10 mouse cellular contexts compared by ENCODE assay signal in the genomic region with DNA sequence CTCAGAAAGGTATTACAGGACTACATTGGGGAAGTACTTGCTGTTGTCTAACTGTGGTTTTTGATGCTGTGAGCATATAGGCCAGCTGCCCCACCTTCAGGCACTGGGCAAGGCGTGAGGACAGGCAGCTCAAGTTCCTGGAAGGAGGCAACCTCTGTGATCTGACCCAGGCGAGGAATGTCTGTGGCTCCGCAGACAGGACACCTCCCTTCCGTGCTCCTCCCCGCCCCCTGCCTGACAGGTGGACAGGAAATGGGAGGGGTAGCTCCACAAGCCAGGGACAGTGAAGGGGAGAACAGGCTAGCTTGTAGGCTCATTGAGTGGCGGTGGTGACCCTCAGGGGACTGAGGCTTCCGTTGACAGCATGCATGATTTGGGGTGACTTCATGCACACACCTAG. TPM values are rescaled to one million over a fixed set of nuclear protein-coding genes. Genes with fewer than 3 reads are reported as not detected.
A peak's percentile ranks its signal among the peaks of the same experiment; 100 is the strongest.
DNase-seq lines count a peak whose midpoint lies in the region; ATAC-seq lines count a peak whose summit lies in the region.
"Had no signal": no experiment of that assay in that cellular context is flagged by ENCODE, and none has a peak within 500 bp of the region (broad histone marks: within the 10 kb centered on the region; RNA-seq: fewer than 3 reads in every experiment).

No protein-coding gene starts in this region.

- no peak overlapping the region for H3K9ac ChIP-seq in forebrain, embryonic 16.5 days (replicated peaks; ENCODE audit: low read depth, low read length)
- no peak overlapping the region for H3K9ac ChIP-seq in lung, embryonic 16.5 days (ENCODE audit: low read length)
- no peak overlapping the region for H3K9ac ChIP-seq in embryonic facial prominence, embryonic 11.5 days (replicated peaks; ENCODE audit: low read length)

- peak overlapping the region; percentile 24; the same call in 1 of the 2 replicates for H3K4me3 ChIP-seq in forebrain, embryonic 10.5 days
- H3K4me3 ChIP-seq in forebrain, embryonic 16.5 days (replicated peaks; ENCODE audit: low read length), result no peak overlapping the region
- no peak overlapping the region for H3K4me3 ChIP-seq in lung, embryonic 16.5 days (ENCODE audit: low read length)
- H3K4me3 ChIP-seq in embryonic facial prominence, embryonic 11.5 days (ENCODE audit: low read depth, low read length), result no peak overlapping the region

- DNase-seq in forebrain, embryonic 10.5 days (ENCODE audit: extremely low spot score, low spot score), result no peak
- no peak for DNase-seq in lung, postnatal 25 days (ENCODE audit: low spot score)
- DNase-seq in embryonic facial prominence, embryonic 11.5 days (ENCODE audit: low spot score), result no peak
- DNase-seq in kidney, postnatal 4 days, result peak; percentile 62 to 78
- no peak for DNase-seq in urinary bladder, adult 18-20 months (ENCODE audit: low spot score in 2 of 2)
- DNase-seq in left cerebral cortex, adult 11 months (ENCODE audit: low spot score), result no peak
- DNase-seq: heart, postnatal 36 days; lung, adult 18-20 months had no signal

- 54% methylated on average over 7 of the region's 7 CpGs for WGBS in forebrain, embryonic 10.5 days
- 74% methylated on average over 7 of the region's 7 CpGs for WGBS in forebrain, embryonic 16.5 days
- WGBS in lung, embryonic 16.5 days, result 33% methylated on average over 7 of the region's 7 CpGs
- WGBS in embryonic facial prominence, embryonic 11.5 days, result 28% methylated on average over 7 of the region's 7 CpGs

- H3K9me3 ChIP-seq in forebrain, embryonic 10.5 days, result no peaks in the 10 kb centered on the region
- no peaks in the 10 kb centered on the region for H3K9me3 ChIP-seq in forebrain, embryonic 16.5 days (ENCODE audit: control insufficient read depth, low read length)
- H3K9me3 ChIP-seq in lung, embryonic 16.5 days (ENCODE audit: control insufficient read depth, low read length), result no peaks in the 10 kb centered on the region
- H3K9me3 ChIP-seq in embryonic facial prominence, embryonic 11.5 days (replicated peaks; ENCODE audit: control insufficient read depth, low read length), result no peaks in the 10 kb centered on the region

- H3K4me1 ChIP-seq in forebrain, embryonic 10.5 days, result peaks cover 93% of the 10 kb centered on the region
- peaks cover 23% of the 10 kb centered on the region for H3K4me1 ChIP-seq in forebrain, embryonic 16.5 days (replicated peaks; ENCODE audit: control insufficient read depth, insufficient read depth, low read length)
- peaks cover 11% of the 10 kb centered on the region for H3K4me1 ChIP-seq in lung, embryonic 16.5 days (replicated peaks; ENCODE audit: control insufficient read depth, insufficient read depth, low read length)
- H3K4me1 ChIP-seq in embryonic facial prominence, embryonic 11.5 days (ENCODE audit: control insufficient read depth, insufficient read depth, low read length), result peaks cover 35% of the 10 kb centered on the region

- peak overlapping the region; percentile 83 for H3K27ac ChIP-seq in forebrain, embryonic 10.5 days
- no peak overlapping the region for H3K27ac ChIP-seq in forebrain, embryonic 16.5 days (ENCODE audit: low read length)
- no peak overlapping the region for H3K27ac ChIP-seq in lung, embryonic 16.5 days (ENCODE audit: low read length)
- H3K27ac ChIP-seq in embryonic facial prominence, embryonic 11.5 days (replicated peaks; ENCODE audit: low read depth, low read length), result peak overlapping the region; percentile 32; the same call in 1 of the 2 replicates

- H3K4me2 ChIP-seq in forebrain, embryonic 16.5 days (ENCODE audit: low read length), result no peak overlapping the region
- H3K4me2 ChIP-seq in lung, embryonic 16.5 days (ENCODE audit: low read depth, low read length), result no peak overlapping the region
- H3K4me2 ChIP-seq in embryonic facial prominence, embryonic 11.5 days (ENCODE audit: low read depth, low read length), result no peak overlapping the region

- H3K36me3 ChIP-seq in forebrain, embryonic 10.5 days (replicated peaks), result peaks cover 98% of the 10 kb centered on the region
- no peaks in the 10 kb centered on the region for H3K36me3 ChIP-seq in forebrain, embryonic 16.5 days (ENCODE audit: control insufficient read depth, insufficient read depth)
- no peaks in the 10 kb centered on the region; the same call in 1 of the 2 replicates for H3K36me3 ChIP-seq in lung, embryonic 16.5 days (ENCODE audit: control insufficient read depth, insufficient read depth, low read length)
- peaks cover 3% of the 10 kb centered on the region; the same call in 1 of the 2 replicates for H3K36me3 ChIP-seq in embryonic facial prominence, embryonic 11.5 days (replicated peaks; ENCODE audit: control insufficient read depth, insufficient read depth, low read depth, low read length)

- H3K27me3 ChIP-seq in forebrain, embryonic 10.5 days (ENCODE audit: poor library complexity, severe bottlenecking), result peaks cover 35% of the 10 kb centered on the region
- no peaks in the 10 kb centered on the region for H3K27me3 ChIP-seq in forebrain, embryonic 16.5 days (replicated peaks; ENCODE audit: control insufficient read depth, insufficient read depth, low read length)
- no peaks in the 10 kb centered on the region for H3K27me3 ChIP-seq in lung, embryonic 16.5 days (ENCODE audit: control insufficient read depth, insufficient read depth, low read depth, low read length)
- H3K27me3 ChIP-seq in embryonic facial prominence, embryonic 11.5 days (ENCODE audit: control insufficient read depth, insufficient read depth, low read length), result no peaks in the 10 kb centered on the region; the same call in 1 of the 2 replicates

- ATAC-seq in forebrain, embryonic 16.5 days, result no peak
- ATAC-seq in lung, embryonic 16.5 days (ENCODE audit: low read depth), result 0 out of 2 replicates have a peak, but pooled peaks have one; percentile 4
- ATAC-seq in embryonic facial prominence, embryonic 11.5 days (replicated peaks; ENCODE audit: insufficient number of reproducible peaks, low FRiP score, low TSS enrichment, low read depth), result no peak

RNA-seq across cellular contexts. Expression of gene Enho, which starts 24.4 kb away (rescaled TPM):
- polyA plus RNA-seq in forebrain, embryonic 10.5 days (2016; fragmentation: Nextera tagmentation; extraction: Ambion mirVana), result 19.7 and 21.3 TPM in 2 replicates
- polyA plus RNA-seq in forebrain, embryonic 16.5 days (2015; fragmentation: Nextera tagmentation; extraction: Ambion mirVana), result 51.5 and 68.4 TPM in 2 replicates
- 7.8 and 8.1 TPM in 2 replicates for polyA plus RNA-seq in lung, embryonic 16.5 days (2015; fragmentation: Nextera tagmentation; extraction: Ambion mirVana)
- 19.9 and 24.5 TPM in 2 replicates for polyA plus RNA-seq in embryonic facial prominence, embryonic 11.5 days (2014; fragmentation: Nextera tagmentation; extraction: Ambion mirVana)

RNA-seq across cellular contexts. Expression of gene Cntfr, which starts 32.4 kb away (rescaled TPM):
- 19.4 and 21.9 TPM in 2 replicates for polyA plus RNA-seq in forebrain, embryonic 10.5 days (2016; fragmentation: Nextera tagmentation; extraction: Ambion mirVana)
- 12.3 and 16.7 TPM in 2 replicates for polyA plus RNA-seq in forebrain, embryonic 16.5 days (2015; fragmentation: Nextera tagmentation; extraction: Ambion mirVana)
- polyA plus RNA-seq in lung, embryonic 16.5 days (2015; fragmentation: Nextera tagmentation; extraction: Ambion mirVana), result 6.9 and 8.4 TPM in 2 replicates
- polyA plus RNA-seq in embryonic facial prominence, embryonic 11.5 days (2014; fragmentation: Nextera tagmentation; extraction: Ambion mirVana), result 8.8 and 9.8 TPM in 2 replicates

RNA-seq across cellular contexts. Expression of gene Il11ra1, which starts 35.3 kb away (rescaled TPM):
- 82.0 and 90.0 TPM in 2 replicates for polyA plus RNA-seq in forebrain, embryonic 10.5 days (2016; fragmentation: Nextera tagmentation; extraction: Ambion mirVana)
- polyA plus RNA-seq in forebrain, embryonic 16.5 days (2015; fragmentation: Nextera tagmentation; extraction: Ambion mirVana), result 28.3 and 29.2 TPM in 2 replicates
- 111 and 120 TPM in 2 replicates for polyA plus RNA-seq in lung, embryonic 16.5 days (2015; fragmentation: Nextera tagmentation; extraction: Ambion mirVana)
- polyA plus RNA-seq in embryonic facial prominence, embryonic 11.5 days (2014; fragmentation: Nextera tagmentation; extraction: Ambion mirVana), result 199 and 201 TPM in 2 replicates

RNA-seq across cellular contexts. Expression of gene Rpp25l, which starts 48.8 kb away (rescaled TPM):
- 97.3 and 98.1 TPM in 2 replicates for polyA plus RNA-seq in forebrain, embryonic 10.5 days (2016; fragmentation: Nextera tagmentation; extraction: Ambion mirVana)
- 51.7 and 60.5 TPM in 2 replicates for polyA plus RNA-seq in forebrain, embryonic 16.5 days (2015; fragmentation: Nextera tagmentation; extraction: Ambion mirVana)
- 80.5 and 85.0 TPM in 2 replicates for polyA plus RNA-seq in lung, embryonic 16.5 days (2015; fragmentation: Nextera tagmentation; extraction: Ambion mirVana)
- polyA plus RNA-seq in embryonic facial prominence, embryonic 11.5 days (2014; fragmentation: Nextera tagmentation; extraction: Ambion mirVana), result 89.4 and 101 TPM in 2 replicates

RNA-seq across cellular contexts. Expression of gene Dctn3, which starts 58.4 kb away (rescaled TPM):
- 141 and 142 TPM in 2 replicates for polyA plus RNA-seq in forebrain, embryonic 10.5 days (2016; fragmentation: Nextera tagmentation; extraction: Ambion mirVana)
- 304 and 315 TPM in 2 replicates for polyA plus RNA-seq in forebrain, embryonic 16.5 days (2015; fragmentation: Nextera tagmentation; extraction: Ambion mirVana)
- 137 and 156 TPM in 2 replicates for polyA plus RNA-seq in lung, embryonic 16.5 days (2015; fragmentation: Nextera tagmentation; extraction: Ambion mirVana)
- polyA plus RNA-seq in embryonic facial prominence, embryonic 11.5 days (2014; fragmentation: Nextera tagmentation; extraction: Ambion mirVana), result 119 and 128 TPM in 2 replicates

Comparison
In these comparisons a context has a peak if more than half of its experiments do, and no peak if none do; other contexts are left out.
1. H3K27ac ChIP-seq: peak in forebrain, embryonic 10.5 days (single experiment) and embryonic facial prominence, embryonic 11.5 days (single experiment); none in forebrain, embryonic 16.5 days (single experiment) and lung, embryonic 16.5 days (single experiment).
2. DNase-seq: peak in kidney, postnatal 4 days (2 of 2); none in forebrain, embryonic 10.5 days (single experiment), lung, postnatal 25 days (single experiment), embryonic facial prominence, embryonic 11.5 days (single experiment), urinary bladder, adult 18-20 months (0 of 2) and left cerebral cortex, adult 11 months (single experiment).